Mouse (Mus musculus): Measurements from ENCODE around the gene Cacna1a. TPM values are rescaled to one million over a fixed set of nuclear protein-coding genes. Genes with fewer than 3 reads are reported as not detected.

Cacna1a gene
- total and polyA plus RNA-seq, 3 experiments: 3.2 to 5.1 TPM; not detected in 1

DNA sequence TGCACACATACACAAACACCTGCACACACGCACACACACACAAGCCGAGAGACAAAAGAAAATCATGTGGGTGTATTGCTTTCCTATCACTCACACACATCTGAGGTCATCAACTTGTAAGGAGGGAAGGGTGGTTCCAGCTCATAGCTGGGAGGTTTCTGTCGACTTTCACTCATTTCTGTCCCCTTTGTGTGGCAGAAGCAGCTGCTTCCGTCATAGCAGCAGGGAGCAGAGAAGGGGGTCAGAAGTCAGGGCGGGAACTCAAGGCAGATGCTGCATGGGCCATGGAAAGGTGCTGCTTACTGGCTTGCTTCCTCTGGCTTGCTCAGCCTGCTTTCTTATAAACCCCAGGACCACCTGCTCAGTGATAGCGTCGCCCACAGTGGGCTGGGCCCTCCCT is 154.2 kb downstream of the Cacna1a start:
- H3K9me3 ChIP-seq (replicated peaks; ENCODE audit: insufficient read depth, low read length): no peaks in the 10 kb centered on the region
- no peak overlapping the region for H3K27ac ChIP-seq (ENCODE audit: control insufficient read depth, low read depth, low read length)
- TF ChIP-seq MAFK (IDR thresholded peaks at IDR 0.05; ENCODE audit: borderline replicate concordance, low read depth, low read length): no peak
- TF ChIP-seq CHD2 (IDR thresholded peaks at IDR 0.05; ENCODE audit: low read length): no peak
- TF ChIP-seq KAT2A (conservative IDR thresholded peaks at IDR 0.05; ENCODE audit: low read depth, low read length): no peak
- no peak for TF ChIP-seq TAL1 (IDR thresholded peaks at IDR 0.05; ENCODE audit: low read length)
- TF ChIP-seq POLR2AphosphoS5 (IDR thresholded peaks at IDR 0.05; ENCODE audit: borderline replicate concordance, low read depth, low read length): no peak
- TF ChIP-seq BHLHE40 (IDR thresholded peaks at IDR 0.05; ENCODE audit: borderline replicate concordance, low read depth, low read length): no peak
- TF ChIP-seq EP300 (IDR thresholded peaks at IDR 0.05; ENCODE audit: low read depth in 1 of 2, low read length in 2 of 2): no peak
- no peak for TF ChIP-seq JUND (IDR thresholded peaks at IDR 0.05; ENCODE audit: low read depth, low read length)
- H3K36me3 ChIP-seq (ENCODE audit: control insufficient read depth in 1 of 2, insufficient read depth in 2 of 2, low read length in 2 of 2): no peaks in the 10 kb centered on the region
- H3K9ac ChIP-seq (ENCODE audit: control insufficient read depth, low read depth, low read length, poor library complexity, severe bottlenecking): no peak overlapping the region
- no peaks in the 10 kb centered on the region for H3K79me2 ChIP-seq (ENCODE audit: control insufficient read depth, insufficient read depth, low read length, poor library complexity)
- H3K4me1 ChIP-seq (ENCODE audit: control insufficient read depth in 1 of 2, insufficient read depth in 2 of 2, low read length in 2 of 2): peaks cover 0 to 6% of the 10 kb centered on the region in 2 experiments; a peak in 2 of 4 replicates
- H3K4me3 ChIP-seq (ENCODE audit: control insufficient read depth in 1 of 2, insufficient read depth in 1 of 2, low read depth in 2 of 2, low read length in 2 of 2): no peak overlapping the region
- no peaks in the 10 kb centered on the region; a peak in 1 of 4 replicates for H3K27me3 ChIP-seq (ENCODE audit: control insufficient read depth in 1 of 2, insufficient read depth in 2 of 2, low read length in 2 of 2)
- DNase-seq (ENCODE audit: low read depth, low spot score): no peak

DNA sequence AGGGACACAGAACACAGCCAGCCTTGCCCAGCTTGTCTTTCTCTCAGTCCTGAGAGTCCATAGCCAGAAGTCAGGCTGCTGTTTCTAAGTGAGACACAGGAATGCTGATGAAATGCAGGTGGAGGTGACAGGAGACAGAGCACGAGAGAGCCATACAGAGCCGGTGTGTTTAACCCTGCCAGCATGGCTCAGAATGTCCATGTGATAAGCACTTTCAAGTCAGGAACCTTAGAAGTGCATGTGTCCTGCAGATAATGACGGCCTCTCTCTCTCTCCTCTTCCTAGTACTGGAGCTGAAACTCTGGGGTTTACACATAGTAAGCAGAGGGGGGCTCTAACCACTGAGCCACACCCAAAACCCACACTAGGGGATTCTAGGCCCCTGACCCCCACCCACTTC is 157.3 kb downstream of the Cacna1a start:
- H3K36me3 ChIP-seq (ENCODE audit: control insufficient read depth in 1 of 2, insufficient read depth in 2 of 2, low read length in 2 of 2): no peaks in the 10 kb centered on the region
- H3K4me1 ChIP-seq (ENCODE audit: control insufficient read depth in 1 of 2, insufficient read depth in 2 of 2, low read length in 2 of 2): peaks cover 0 to 6% of the 10 kb centered on the region in 2 experiments; a peak in 2 of 4 replicates
- peak; percentile 26 for DNase-seq (ENCODE audit: low read depth, low spot score)
- H3K4me3 ChIP-seq (ENCODE audit: control insufficient read depth in 1 of 2, insufficient read depth in 1 of 2, low read depth in 2 of 2, low read length in 2 of 2): no peak overlapping the region
- no peaks in the 10 kb centered on the region for H3K9me3 ChIP-seq (replicated peaks; ENCODE audit: insufficient read depth, low read length)
- no peaks in the 10 kb centered on the region for H3K79me2 ChIP-seq (ENCODE audit: control insufficient read depth, insufficient read depth, low read length, poor library complexity)
- no peak overlapping the region for H3K27ac ChIP-seq (ENCODE audit: control insufficient read depth, low read depth, low read length)
- TF ChIP-seq EP300 (IDR thresholded peaks at IDR 0.05; ENCODE audit: low read depth in 1 of 2, low read length in 2 of 2): no peak
- TF ChIP-seq CTCF (IDR thresholded peaks at IDR 0.05 in 2 of 3, conservative IDR thresholded peaks at IDR 0.05 in 1 of 3; ENCODE audit: control insufficient read depth in 1 of 3, insufficient read depth in 1 of 3, low read depth in 2 of 3, low read length in 3 of 3, poor library complexity in 1 of 3, severe bottlenecking in 1 of 3): no peak
- TF ChIP-seq GATA1 (IDR thresholded peaks at IDR 0.05; ENCODE audit: low read depth, low read length): no peak
- TF ChIP-seq POLR2A (IDR thresholded peaks at IDR 0.05; ENCODE audit: control insufficient read depth in 1 of 2, insufficient read depth in 1 of 2, low read depth in 1 of 2, low read length in 2 of 2, poor library complexity in 1 of 2): no peak
- TF ChIP-seq MEF2A (IDR thresholded peaks at IDR 0.05; ENCODE audit: extremely low read depth, insufficient replicate concordance, low read depth, low read length, poor library complexity, severe bottlenecking): no peak
- no peak for TF ChIP-seq ETS1 (IDR thresholded peaks at IDR 0.05; ENCODE audit: low read depth, low read length)
- no peak for TF ChIP-seq UBTF (IDR thresholded peaks at IDR 0.05; ENCODE audit: borderline replicate concordance, insufficient read depth, low read depth, low read length)
- TF ChIP-seq MXI1 (IDR thresholded peaks at IDR 0.05; ENCODE audit: low read depth, low read length): peak; percentile 16; the same call in 1 of the 2 replicates
- no peak for TF ChIP-seq CHD2 (IDR thresholded peaks at IDR 0.05; ENCODE audit: low read length)
- TF ChIP-seq USF2 (IDR thresholded peaks at IDR 0.05; ENCODE audit: borderline replicate concordance in 1 of 2, insufficient read depth in 1 of 2, low read depth in 1 of 2, low read length in 2 of 2): no peak
- no peak for TF ChIP-seq NRF1 (IDR thresholded peaks at IDR 0.05; ENCODE audit: insufficient read depth, low read depth, low read length, poor library complexity, severe bottlenecking)
- no peak for TF ChIP-seq ZC3H11A (IDR thresholded peaks at IDR 0.05; ENCODE audit: low read depth, low read length)
- TF ChIP-seq TCF12 (IDR thresholded peaks at IDR 0.05; ENCODE audit: low read depth, low read length): 0 out of 2 replicates have a peak, but pooled peaks have one; percentile 16
- no peaks in the 10 kb centered on the region; a peak in 2 of 4 replicates for H3K27me3 ChIP-seq (ENCODE audit: control insufficient read depth in 1 of 2, insufficient read depth in 2 of 2, low read length in 2 of 2)
- H3K9ac ChIP-seq (ENCODE audit: control insufficient read depth, low read depth, low read length, poor library complexity, severe bottlenecking): no peak overlapping the region

Measured in MEL (cell line).